Mouse (Mus musculus) subcutaneous adipose tissue, adult 2 months (tissue): ENCODE measurements around the gene Slc38a3. TPM values are rescaled to one million over a fixed set of nuclear protein-coding genes. Genes with fewer than 3 reads are reported as not detected.

Source experiments
- polyA plus RNA-seq: library from polyadenylated mRNA; depleted of rRNA; stranded (reverse); fragments of >200 nt; gene quantifications from 2 replicates; pipeline ENCODE4 v1.2.3, GENCODE M21; 2012; ENCODE audit warnings: low replicate concordance; rRNA removed

Slc38a3 gene
- polyA plus RNA-seq, result 4.3 and 13.0 TPM in 2 replicates

DNA sequence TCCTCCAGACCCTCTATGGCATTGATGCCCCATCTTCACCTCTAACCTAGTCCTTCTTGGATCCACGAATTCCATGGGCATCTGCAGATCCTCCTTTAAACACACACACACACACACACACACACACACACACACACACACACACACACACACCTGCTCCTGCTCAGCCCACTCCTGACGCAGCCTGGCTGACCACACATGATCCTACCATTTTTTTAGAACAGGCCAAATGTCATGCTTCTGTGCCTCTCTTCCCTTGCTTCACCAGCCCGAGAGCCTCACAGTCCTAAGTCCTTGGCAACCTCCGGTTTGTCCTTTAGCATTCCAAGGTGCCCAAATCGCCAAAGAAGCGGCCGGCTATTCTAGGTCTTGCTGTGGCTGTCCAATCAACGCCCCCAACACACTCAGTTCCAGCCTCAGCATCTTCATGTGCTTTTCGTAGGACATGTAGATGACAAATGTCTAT, at the start of gene Slc38a3:
Gene Slc38a3, minus strand, starts transcription at position 51 of the 466 bp plus-strand sequence.

DNA sequence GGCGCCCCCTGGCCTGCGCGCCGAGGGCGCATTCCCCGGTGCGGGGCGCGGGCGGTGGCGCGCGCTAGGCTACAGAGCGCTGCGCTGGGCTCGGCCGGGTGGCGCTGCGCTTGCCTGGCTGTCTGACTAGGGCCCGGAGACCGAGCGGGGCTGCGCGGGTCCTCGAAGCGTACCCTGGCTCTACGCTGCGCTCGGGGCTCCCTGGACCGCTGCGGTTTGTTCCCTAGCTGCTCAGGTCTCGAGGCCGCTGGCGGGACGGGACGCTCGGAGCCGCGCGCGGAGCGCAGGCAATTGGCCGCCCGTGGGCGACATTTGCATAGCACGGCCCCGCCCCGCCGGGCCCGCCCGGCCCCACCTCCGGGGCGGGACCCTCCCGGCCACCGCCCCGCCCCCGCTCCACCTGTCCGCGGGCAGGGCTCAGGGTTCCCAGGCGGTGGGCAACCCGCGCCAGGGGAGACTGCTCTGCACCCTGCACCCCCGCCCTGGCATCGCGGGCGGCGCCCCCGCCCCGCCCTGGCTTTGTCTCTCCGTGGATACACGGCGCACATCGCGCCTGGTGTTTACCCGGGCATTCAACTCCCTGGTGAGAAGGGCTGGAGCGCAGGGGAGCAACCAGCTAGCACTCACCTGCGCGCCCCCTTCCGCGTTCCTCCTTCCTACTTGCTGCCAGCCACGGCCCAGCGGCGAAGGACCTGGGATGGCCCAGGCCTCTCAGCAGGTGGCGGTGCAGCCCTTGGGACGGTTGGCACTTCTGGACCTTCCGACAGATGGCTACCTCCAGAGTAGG, 40.6 kb upstream of the Slc38a3 start, which contains the start of gene Sema3f:
Gene Sema3f, minus strand, starts transcription at position 779 of the 787 bp plus-strand sequence.

DNA sequence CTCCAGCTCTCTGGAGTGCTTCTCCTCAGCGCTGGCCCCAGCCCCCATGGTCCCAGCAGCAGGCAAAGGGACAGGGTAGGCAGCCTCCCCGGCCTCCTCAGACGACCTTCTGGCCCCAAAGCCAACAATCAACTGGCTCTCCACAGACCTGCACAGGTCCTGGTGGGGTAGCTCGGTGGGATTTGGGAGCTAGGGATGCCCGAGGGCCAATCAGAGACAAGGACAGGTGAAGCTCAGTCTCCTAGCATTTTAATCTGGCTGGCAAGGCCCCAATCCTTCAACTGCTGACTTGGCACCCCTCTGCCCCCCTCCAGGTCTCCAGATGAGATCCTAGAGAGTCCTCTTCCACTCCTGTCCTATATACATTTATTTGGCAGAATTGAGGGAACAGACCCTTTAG, 10.2 kb upstream of the Slc38a3 start, which contains the start of gene Gnat1:
Gene Gnat1, minus strand, starts transcription at position 212 of the 400 bp plus-strand sequence.

DNA sequence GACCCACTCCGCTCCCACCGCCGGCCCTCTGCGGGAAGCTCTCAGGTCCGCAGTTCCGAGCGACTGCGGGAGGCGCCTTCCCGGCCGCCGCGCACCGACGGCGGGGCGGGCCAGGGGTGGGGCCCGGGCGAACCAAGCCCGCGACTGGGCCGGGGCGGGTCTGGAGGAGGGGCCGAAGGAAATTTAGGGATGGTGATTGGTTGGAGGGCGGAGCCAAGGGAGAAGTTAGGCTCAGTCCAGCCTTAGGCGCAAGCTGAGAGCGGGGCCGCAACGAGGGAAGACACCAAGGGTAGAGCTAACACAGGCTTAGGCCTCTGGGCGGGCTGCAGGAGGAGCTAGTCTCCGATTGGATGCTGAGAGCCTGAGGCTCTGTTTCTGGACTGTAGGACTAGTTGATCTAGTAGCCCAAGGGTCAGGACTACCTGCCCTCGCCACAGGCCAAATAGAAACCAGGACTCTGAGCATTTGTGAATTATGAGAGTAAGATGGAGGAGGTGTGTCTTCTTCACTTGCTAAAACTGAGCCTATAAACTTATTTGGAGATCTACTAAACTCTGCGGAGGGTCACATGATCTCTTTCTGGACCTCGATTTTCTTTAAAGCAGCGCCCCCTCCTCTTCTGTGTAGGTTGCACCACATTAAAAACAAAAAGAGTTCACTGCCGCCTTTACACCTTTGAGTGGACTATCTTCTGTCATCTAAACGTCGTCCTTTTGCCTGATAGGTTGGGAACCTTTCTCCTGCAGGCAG, 33.9 kb downstream of the Slc38a3 start, which contains the start of gene Gnai2:
Gene Gnai2, minus strand, starts transcription at position 89 of the 750 bp plus-strand sequence.

DNA sequence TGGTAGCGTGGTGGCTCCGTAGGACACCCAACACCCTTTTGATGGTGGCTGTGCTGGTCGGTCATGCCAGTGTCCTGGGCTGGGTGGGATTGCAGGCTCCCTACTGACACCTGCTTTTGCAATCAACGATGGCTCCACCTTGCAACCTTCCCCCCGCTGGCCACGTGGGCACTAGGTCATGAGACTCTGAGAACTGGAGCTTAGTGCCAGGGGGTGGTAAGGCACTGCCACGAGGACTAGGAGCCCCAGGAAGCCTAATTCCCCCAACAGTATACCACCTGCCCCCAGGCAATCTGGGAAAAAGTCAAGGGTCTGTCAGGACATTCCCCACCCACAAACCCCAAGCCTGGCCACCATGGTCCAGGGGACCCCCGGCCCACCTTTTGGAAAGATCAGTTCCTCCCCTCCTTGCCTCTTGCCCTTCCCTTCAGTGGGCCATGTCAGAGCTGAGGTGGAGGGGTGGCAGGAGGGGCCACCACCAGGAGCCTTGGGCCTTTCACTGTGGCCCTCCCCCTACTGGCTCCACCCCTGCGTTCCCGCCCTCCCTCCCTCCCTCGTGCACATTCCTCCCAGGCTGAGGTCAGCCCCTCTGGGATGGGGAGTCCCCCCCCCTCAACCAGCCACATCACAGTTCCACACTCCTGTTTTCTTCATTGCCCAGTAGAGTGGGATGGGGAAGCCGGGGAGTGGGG, 60.4 kb downstream of the Slc38a3 start, which contains the start of gene Sema3b:
Gene Sema3b, minus strand, starts transcription at position 489 of the 692 bp plus-strand sequence.

Other genes starting within 250 kb of the Slc38a3 start
- 50.0 and 74.9 TPM in 2 replicates for gene Tmem115, start 135.6 kb downstream of the Slc38a3 start, polyA plus RNA-seq
- 46.6 and 47.9 TPM in 2 replicates for gene Cyb561d2, start 127.3 kb downstream of the Slc38a3 start, polyA plus RNA-seq
- 35.5 and 36.1 TPM in 2 replicates for gene Nprl2, start 127.3 kb downstream of the Slc38a3 start, polyA plus RNA-seq
- 0.17 and 0.44 TPM in 2 replicates for gene Zmynd10, start 122.2 kb downstream of the Slc38a3 start, polyA plus RNA-seq
- gene Rassf1, start 118.0 kb downstream of the Slc38a3 start, polyA plus RNA-seq, result 33.6 and 43.7 TPM in 2 replicates
- 59.6 and 62.7 TPM in 2 replicates for gene Tusc2, start 106.3 kb downstream of the Slc38a3 start, polyA plus RNA-seq
- 74.8 and 90.6 TPM in 2 replicates for gene Hyal2, start 101.6 kb downstream of the Slc38a3 start, polyA plus RNA-seq
- gene Hyal1, start 92.6 kb downstream of the Slc38a3 start, polyA plus RNA-seq, result 26.5 and 27.5 TPM in 2 replicates
- gene Naa80, start 90.6 kb downstream of the Slc38a3 start, polyA plus RNA-seq, result 71.0 and 72.9 TPM in 2 replicates
- gene Hyal3, start 88.7 kb downstream of the Slc38a3 start, polyA plus RNA-seq, result 1.1 and 1.7 TPM in 2 replicates
- gene Ifrd2, start 81.9 kb downstream of the Slc38a3 start, polyA plus RNA-seq, result 34.4 and 65.7 TPM in 2 replicates
- gene Sema3b, start 60.3 kb downstream of the Slc38a3 start, polyA plus RNA-seq, result 17.4 and 34.5 TPM in 2 replicates
- gene Gnai2, start 34.2 kb downstream of the Slc38a3 start, polyA plus RNA-seq, result 793 and 941 TPM in 2 replicates
- 0.08 TPM in 1 of 2 replicates, not detected in the other for gene Gnat1, start 10.2 kb upstream of the Slc38a3 start, polyA plus RNA-seq
- gene Sema3f, start 40.9 kb upstream of the Slc38a3 start, polyA plus RNA-seq, result 70.7 and 93.8 TPM in 2 replicates
- 75.4 and 106 TPM in 2 replicates for gene Rbm5, start 101.5 kb upstream of the Slc38a3 start, polyA plus RNA-seq
- 18.7 and 23.9 TPM in 2 replicates for gene Rbm6, start 203.7 kb upstream of the Slc38a3 start, polyA plus RNA-seq
- 30.6 and 32.7 TPM in 2 replicates for gene Mon1a, start 218.6 kb upstream of the Slc38a3 start, polyA plus RNA-seq
- gene Mst1r, start 237.3 kb upstream of the Slc38a3 start, polyA plus RNA-seq, result 57.1 and 88.7 TPM in 2 replicates